Mouse (Mus musculus): ENCODE measurements at regions not wholly inside any gene's neighbourhood (a gene's known extent, or its start where the extent isn't known, plus 50 kb on each side); places are given as distances from the start of the nearest gene placed in this dataset.

- DNase-seq (ENCODE audit: low read depth, low spot score), result no peak
- H3K36me3 ChIP-seq (ENCODE audit: control insufficient read depth in 1 of 2, insufficient read depth in 2 of 2, low read length in 2 of 2), result no peaks in the 10 kb centered on the region
- no peak overlapping the region for H3K27ac ChIP-seq (ENCODE audit: control insufficient read depth, low read depth, low read length)
- no peak overlapping the region for H3K9ac ChIP-seq (ENCODE audit: control insufficient read depth, low read depth, low read length, poor library complexity, severe bottlenecking)
- TF ChIP-seq ELF1 (IDR thresholded peaks at IDR 0.05; ENCODE audit: low read depth, low read length) (no peak), MXI1 (IDR thresholded peaks at IDR 0.05; ENCODE audit: low read depth, low read length) (no peak), SIN3A (IDR thresholded peaks at IDR 0.05; ENCODE audit: low read length) (no peak), TBP (IDR thresholded peaks at IDR 0.05; ENCODE audit: low read depth, low read length) (no peak), NELFE (IDR thresholded peaks at IDR 0.05; ENCODE audit: low read depth, low read length) (no peak), CHD2 (IDR thresholded peaks at IDR 0.05; ENCODE audit: low read length) (no peak), MAFK (IDR thresholded peaks at IDR 0.05; ENCODE audit: borderline replicate concordance, low read depth, low read length) (no peak)
- H3K4me1 ChIP-seq (ENCODE audit: control insufficient read depth in 1 of 2, insufficient read depth in 2 of 2, low read length in 2 of 2), result no peaks in the 10 kb centered on the region
- H3K9me3 ChIP-seq (replicated peaks; ENCODE audit: insufficient read depth, low read length), result no peaks in the 10 kb centered on the region
- H3K4me3 ChIP-seq (ENCODE audit: control insufficient read depth in 1 of 2, insufficient read depth in 1 of 2, low read depth in 2 of 2, low read length in 2 of 2), result no peak overlapping the region
- H3K27me3 ChIP-seq (ENCODE audit: control insufficient read depth in 1 of 2, insufficient read depth in 2 of 2, low read length in 2 of 2), result no peaks in the 10 kb centered on the region
- H3K79me2 ChIP-seq (ENCODE audit: control insufficient read depth, insufficient read depth, low read length, poor library complexity), result no peaks in the 10 kb centered on the region
Observed at GRCm38 (mm10) chr13:111014142-111014541, 240.7 kb upstream of the Actbl2 start.

GRCm38 (mm10) chr13:111030111-111030510 is 224.7 kb upstream of the Actbl2 start:
- H3K36me3 ChIP-seq (ENCODE audit: control insufficient read depth in 1 of 2, insufficient read depth in 2 of 2, low read length in 2 of 2), result no peaks in the 10 kb centered on the region
- no peak overlapping the region for H3K4me3 ChIP-seq (ENCODE audit: control insufficient read depth in 1 of 2, insufficient read depth in 1 of 2, low read depth in 2 of 2, low read length in 2 of 2)
- no peak for TF ChIP-seq TBP (IDR thresholded peaks at IDR 0.05; ENCODE audit: low read depth, low read length)
- TF ChIP-seq CTCF (IDR thresholded peaks at IDR 0.05 in 2 of 3, conservative IDR thresholded peaks at IDR 0.05 in 1 of 3; ENCODE audit: control insufficient read depth in 1 of 3, insufficient read depth in 1 of 3, low read depth in 2 of 3, low read length in 3 of 3, poor library complexity in 1 of 3, severe bottlenecking in 1 of 3), result no peak
- no peak for TF ChIP-seq KAT2A (conservative IDR thresholded peaks at IDR 0.05; ENCODE audit: low read depth, low read length)
- TF ChIP-seq ETS1 (IDR thresholded peaks at IDR 0.05; ENCODE audit: low read depth, low read length), result no peak
- TF ChIP-seq TAL1 (IDR thresholded peaks at IDR 0.05; ENCODE audit: low read length), result no peak
- TF ChIP-seq USF1 (IDR thresholded peaks at IDR 0.05; ENCODE audit: low read depth, low read length), result no peak
- no peak for TF ChIP-seq UBTF (IDR thresholded peaks at IDR 0.05; ENCODE audit: borderline replicate concordance, insufficient read depth, low read depth, low read length)
- TF ChIP-seq POLR2A (IDR thresholded peaks at IDR 0.05; ENCODE audit: control insufficient read depth in 1 of 2, insufficient read depth in 1 of 2, low read depth in 1 of 2, low read length in 2 of 2, poor library complexity in 1 of 2), result no peak
- TF ChIP-seq MAX (IDR thresholded peaks at IDR 0.05; ENCODE audit: low read length), result no peak
- no peak for TF ChIP-seq USF2 (IDR thresholded peaks at IDR 0.05; ENCODE audit: borderline replicate concordance in 1 of 2, insufficient read depth in 1 of 2, low read depth in 1 of 2, low read length in 2 of 2)
- no peak for TF ChIP-seq GATA1 (IDR thresholded peaks at IDR 0.05; ENCODE audit: low read depth, low read length)
- no peak for TF ChIP-seq ZMIZ1 (IDR thresholded peaks at IDR 0.05; ENCODE audit: low read depth, low read length)
- no peak for TF ChIP-seq MXI1 (IDR thresholded peaks at IDR 0.05; ENCODE audit: low read depth, low read length)
- TF ChIP-seq ZKSCAN1 (IDR thresholded peaks at IDR 0.05; ENCODE audit: low read depth, low read length), result no peak
- TF ChIP-seq POLR2AphosphoS5 (IDR thresholded peaks at IDR 0.05; ENCODE audit: borderline replicate concordance, low read depth, low read length), result no peak
- no peak for TF ChIP-seq E2F4 (IDR thresholded peaks at IDR 0.05; ENCODE audit: borderline replicate concordance, low read depth, low read length)
- TF ChIP-seq RCOR1 (IDR thresholded peaks at IDR 0.05; ENCODE audit: low read depth, low read length), result no peak
- TF ChIP-seq SIN3A (IDR thresholded peaks at IDR 0.05; ENCODE audit: low read length), result no peak
- no peak for TF ChIP-seq MEF2A (IDR thresholded peaks at IDR 0.05; ENCODE audit: extremely low read depth, insufficient replicate concordance, low read depth, low read length, poor library complexity, severe bottlenecking)
- no peak overlapping the region for H3K27ac ChIP-seq (ENCODE audit: control insufficient read depth, low read depth, low read length)
- H3K9ac ChIP-seq (ENCODE audit: control insufficient read depth, low read depth, low read length, poor library complexity, severe bottlenecking), result no peak overlapping the region
- DNase-seq (ENCODE audit: low read depth, low spot score), result no peak
- no peaks in the 10 kb centered on the region for H3K4me1 ChIP-seq (ENCODE audit: control insufficient read depth in 1 of 2, insufficient read depth in 2 of 2, low read length in 2 of 2)
- no peaks in the 10 kb centered on the region for H3K27me3 ChIP-seq (ENCODE audit: control insufficient read depth in 1 of 2, insufficient read depth in 2 of 2, low read length in 2 of 2)
- no peaks in the 10 kb centered on the region for H3K9me3 ChIP-seq (replicated peaks; ENCODE audit: insufficient read depth, low read length)
- no peaks in the 10 kb centered on the region for H3K79me2 ChIP-seq (ENCODE audit: control insufficient read depth, insufficient read depth, low read length, poor library complexity)
